Mouse (Mus musculus): ENCODE results near the gene Pdf. TPM values are rescaled to one million over a fixed set of nuclear protein-coding genes. Genes with fewer than 3 reads are reported as not detected.
"Not testable (repeated sequence)": the region's sequence is repeated elsewhere in the genome, so short reads cannot be mapped to it uniquely, and the experiment has no call there.

Gene Pdf
- polyA plus RNA-seq, 1 experiment, result 22.6 TPM

GRCm38 (mm10) chr8:107036626-107037025, 11.8 kb downstream of the Pdf start:
- DNase-seq (ENCODE audit: low read depth), result no peak

GRCm38 (mm10) chr8:107035641-107036040, 12.8 kb downstream of the Pdf start:
- no peak for DNase-seq (ENCODE audit: low read depth)

GRCm38 (mm10) chr8:107033609-107034008, 14.8 kb downstream of the Pdf start:
- DNase-seq (ENCODE audit: low read depth), result not testable (repeated sequence)

- no peak for DNase-seq (ENCODE audit: low read depth)
Measured at GRCm38 (mm10) chr8:107031577-107032090, 16.8 kb downstream of the Pdf start.

- DNase-seq (ENCODE audit: low read depth), result no peak
Measured at GRCm38 (mm10) chr8:107030650-107031576, 17.5 kb downstream of the Pdf start, which contains the start of gene Vps4a. Gene Vps4a (plus strand): TSS chr8:107031222.

- DNase-seq (ENCODE audit: low read depth), result no peak
Measured at GRCm38 (mm10) chr8:107030058-107030457, 18.4 kb downstream of the Pdf start.

- no peak for DNase-seq (ENCODE audit: low read depth)
Measured at GRCm38 (mm10) chr8:107029310-107029709, 19.1 kb downstream of the Pdf start.

GRCm38 (mm10) chr8:107023479-107023878, 24.9 kb downstream of the Pdf start:
- DNase-seq (ENCODE audit: low read depth), result no peak

GRCm38 (mm10) chr8:107014915-107015314, 33.5 kb downstream of the Pdf start:
- DNase-seq (ENCODE audit: low read depth), result no peak

GRCm38 (mm10) chr8:107012666-107013065, 35.7 kb downstream of the Pdf start:
- DNase-seq (ENCODE audit: low read depth), result no peak

GRCm38 (mm10) chr8:107007795-107008194, 40.6 kb downstream of the Pdf start:
- DNase-seq (ENCODE audit: low read depth), result no peak

GRCm38 (mm10) chr8:107002532-107002931, 45.9 kb downstream of the Pdf start:
- no peak for DNase-seq (ENCODE audit: low read depth)

- no peak for DNase-seq (ENCODE audit: low read depth)
Measured at GRCm38 (mm10) chr8:106999068-106999467, 49.3 kb downstream of the Pdf start.

GRCm38 (mm10) chr8:106997416-106997815, 51.0 kb downstream of the Pdf start:
- no peak for DNase-seq (ENCODE audit: low read depth)

GRCm38 (mm10) chr8:106996339-106996738, 52.1 kb downstream of the Pdf start:
- not testable (repeated sequence) for DNase-seq (ENCODE audit: low read depth)

Other genes with a start within 250 kb of the Pdf start
- gene Has3, start 178.4 kb downstream of the Pdf start, polyA plus RNA-seq (2012; rRNA removed), result 1.5 and 2.3 TPM in 2 replicates
- gene Utp4, start 155.0 kb downstream of the Pdf start, polyA plus RNA-seq (2012; rRNA removed), result 21.3 and 23.9 TPM in 2 replicates
- 8.4 and 8.9 TPM in 2 replicates for gene Sntb2, start 112.9 kb downstream of the Pdf start, polyA plus RNA-seq (2012; rRNA removed)
- 24.2 and 28.1 TPM in 2 replicates for gene Vps4a, start 17.4 kb downstream of the Pdf start, polyA plus RNA-seq (2012; rRNA removed)
- gene Cog8, start 8.1 kb upstream of the Pdf start, polyA plus RNA-seq (2012; rRNA removed), result 41.3 and 52.7 TPM in 2 replicates
- 18.1 and 23.7 TPM in 2 replicates for gene Nip7, start 8.3 kb upstream of the Pdf start, polyA plus RNA-seq (2012; rRNA removed)
- 102 and 122 TPM in 2 replicates for gene Tmed6, start 17.0 kb upstream of the Pdf start, polyA plus RNA-seq (2012; rRNA removed)
- 10.7 and 11.7 TPM in 2 replicates for gene Terf2, start 47.9 kb upstream of the Pdf start, polyA plus RNA-seq (2012; rRNA removed)
- 216 and 287 TPM in 2 replicates for gene Cyb5b, start 102.0 kb upstream of the Pdf start, polyA plus RNA-seq (2012; rRNA removed)
- gene Nfat5, start 244.9 kb upstream of the Pdf start, polyA plus RNA-seq (2012; rRNA removed), result 23.6 and 29.1 TPM in 2 replicates

All from gonadal fat pad, adult 2 months (tissue).